Mouse (Mus musculus) liver, embryonic 13.5 days (tissue): Measurements from ENCODE around the gene Lhb. TPM values are rescaled to one million over a fixed set of nuclear protein-coding genes. Genes with fewer than 3 reads are reported as not detected.

Source experiments
- ATAC-seq: fragments of 200-750 bp; cut with Nextera tagmentation; 2 replicates; pipeline ENCODE4 v1.8.0; 2017; ENCODE audit warnings: low read depth, mild to moderate bottlenecking, moderate number of reproducible peaks, moderate library complexity
- DNase-seq: peaks from one replicate; pipeline ENCODE4 v3.0.0; 2022
- H3K27ac ChIP-seq: fragments of 300-500 bp; sonication (generic); 2 replicates; pipeline ENCODE4 v1.5.1; 2015; ENCODE audit warnings: moderate library complexity, mild to moderate bottlenecking, inconsistent platforms
- H3K27me3 ChIP-seq: fragments of 300-500 bp; sonication (generic); 2 replicates; pipeline ENCODE4 v1.6.1; 2015; ENCODE audit warnings: mild to moderate bottlenecking, inconsistent platforms
- H3K36me3 ChIP-seq: fragments of 300-500 bp; sonication (generic); 2 replicates; pipeline ENCODE4 v1.6.1; 2015; ENCODE audit warnings: mild to moderate bottlenecking, inconsistent platforms
- H3K4me1 ChIP-seq: fragments of 300-500 bp; sonication (generic); replicated peaks from 2 replicates; pipeline ENCODE4 v1.6.1; 2015; ENCODE audit warnings: inconsistent platforms
- H3K4me2 ChIP-seq: fragments of 300-500 bp; sonication (generic); 2 replicates; pipeline ENCODE4 v1.6.1; 2015; ENCODE audit warnings: inconsistent platforms, mild to moderate bottlenecking, moderate library complexity
- H3K4me3 ChIP-seq: fragments of 300-500 bp; sonication (generic); replicated peaks from 2 replicates; pipeline ENCODE4 v1.5.1; 2015; ENCODE audit warnings: mild to moderate bottlenecking, inconsistent platforms
- H3K9ac ChIP-seq: fragments of 300-500 bp; sonication (generic); 2 replicates; pipeline ENCODE4 v1.6.1; 2015; ENCODE audit warnings: mild to moderate bottlenecking, inconsistent platforms
- H3K9me3 ChIP-seq: fragments of 300-500 bp; sonication (generic); replicated peaks from 2 replicates; pipeline ENCODE4 v1.6.1; 2016; ENCODE audit warnings: inconsistent platforms
- WGBS: fragments of 180-500 bp; shearing (Covaris S2); methylation state at CpG from one replicate; pipeline ENCODE4 v1.1.7; 2015; ENCODE audit not compliant: insufficient replicate concordance; 5-methylcytosine and 5-hydroxymethylcytosine counted together
- polyA plus RNA-seq: library from polyadenylated mRNA; unstranded; fragments of >200 nt; fragmentation: Nextera tagmentation; extraction: Ambion mirVana; gene quantifications from 2 replicates; pipeline ENCODE4 v1.2.1, GENCODE M21; 2015

Gene Lhb
- polyA plus RNA-seq, 1 experiment from 2014 or later, result not detected

- H3K9me3 ChIP-seq, result no peaks in the 10 kb centered on the region
- no peak for ATAC-seq
- no peak overlapping the region for H3K27ac ChIP-seq
- H3K4me3 ChIP-seq, result no peak overlapping the region
- no peak overlapping the region for H3K9ac ChIP-seq
- H3K36me3 ChIP-seq, result no peaks in the 10 kb centered on the region
- H3K4me1 ChIP-seq, result peaks cover 26% of the 10 kb centered on the region
- WGBS, result 26% methylated on average over 12 of the region's 12 CpGs
- peaks cover 100% of the 10 kb centered on the region for H3K27me3 ChIP-seq
- no peak overlapping the region for H3K4me2 ChIP-seq
- DNase-seq, result no peak
Measured at GRCm38 (mm10) chr7:45414740-45415224, 5.8 kb upstream of the Lhb start.

- Histone ChIP-seq H3K27ac (no peak overlapping the region), H3K36me3 (peaks cover 3% of the 10 kb centered on the region), H3K4me2 (0 out of 2 replicates have a peak overlapping the region, but pooled peaks have one; percentile 2), H3K4me3 (no peak overlapping the region), H3K4me1 (peaks cover 26% of the 10 kb centered on the region), H3K27me3 (peaks cover 100% of the 10 kb centered on the region), H3K9me3 (no peaks in the 10 kb centered on the region), H3K9ac (no peak overlapping the region; the same call in 1 of the 2 replicates)
- WGBS, result 11% methylated on average over 37 of the region's 37 CpGs
- ATAC-seq (no peak), DNase-seq (no peak)
Measured at GRCm38 (mm10) chr7:45415636-45416035, 5.0 kb upstream of the Lhb start.

- ATAC-seq, result no peak
- peaks cover 27% of the 10 kb centered on the region for H3K36me3 ChIP-seq
- H3K4me1 ChIP-seq, result peaks cover 25% of the 10 kb centered on the region
- no peak overlapping the region for H3K27ac ChIP-seq
- H3K4me2 ChIP-seq, result no peak overlapping the region
- no peak overlapping the region for H3K9ac ChIP-seq
- peaks cover 83% of the 10 kb centered on the region for H3K27me3 ChIP-seq
- DNase-seq, result no peak
- no peaks in the 10 kb centered on the region for H3K9me3 ChIP-seq
- 7% methylated on average over 13 of the region's 13 CpGs for WGBS
- no peak overlapping the region for H3K4me3 ChIP-seq
Measured at GRCm38 (mm10) chr7:45417962-45418492, 2.6 kb upstream of the Lhb start.

GRCm38 (mm10) chr7:45419859-45420614, 583 bp upstream of the Lhb start:
- Histone ChIP-seq H3K27me3 (peaks cover 63% of the 10 kb centered on the region), H3K4me3 (no peak overlapping the region), H3K4me1 (peaks cover 9% of the 10 kb centered on the region), H3K9ac (no peak overlapping the region), H3K36me3 (peaks cover 47% of the 10 kb centered on the region), H3K4me2 (no peak overlapping the region), H3K27ac (no peak overlapping the region), H3K9me3 (no peaks in the 10 kb centered on the region)
- DNase-seq (no peak), ATAC-seq (no peak; the same call in 1 of the 2 replicates)
- WGBS, result 29% methylated on average over 27 of the region's 27 CpGs

- Histone ChIP-seq H3K27me3 (peaks cover 51% of the 10 kb centered on the region), H3K4me3 (no peak overlapping the region), H3K9ac (no peak overlapping the region), H3K4me2 (no peak overlapping the region), H3K4me1 (no peaks in the 10 kb centered on the region; the same call in 1 of the 2 replicates), H3K36me3 (peaks cover 57% of the 10 kb centered on the region), H3K27ac (no peak overlapping the region), H3K9me3 (no peaks in the 10 kb centered on the region)
- no peak for DNase-seq
- 91% methylated on average over 14 of the region's 14 CpGs for WGBS
- no peak for ATAC-seq
Measured at GRCm38 (mm10) chr7:45421194-45421593, 574 bp downstream of the Lhb start.

DNA sequence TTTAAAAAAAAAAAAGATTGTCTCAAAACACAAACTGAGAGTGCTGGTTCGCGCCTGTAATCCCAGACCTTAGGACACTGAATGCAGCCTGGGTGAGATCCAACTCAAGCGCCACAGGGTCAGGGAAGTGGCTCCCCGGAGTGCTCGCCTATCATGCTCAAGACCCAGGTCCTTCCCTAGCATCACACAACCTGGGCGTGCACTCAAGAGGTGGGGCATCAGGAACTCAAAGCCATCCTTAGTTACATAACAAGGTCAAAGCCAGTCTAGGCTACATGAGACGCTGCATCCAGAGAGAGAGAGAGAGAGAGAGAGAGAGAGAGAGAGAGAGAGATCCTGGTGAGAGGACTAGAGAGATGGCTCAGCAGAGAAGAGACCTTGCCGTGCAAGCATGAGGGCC, 5.9 kb downstream of the Lhb start:
- 83% methylated on average over 8 of the region's 8 CpGs for WGBS
- Histone ChIP-seq H3K9me3 (no peaks in the 10 kb centered on the region), H3K4me2 (no peak overlapping the region), H3K27ac (no peak overlapping the region), H3K4me1 (peaks cover 9% of the 10 kb centered on the region), H3K4me3 (no peak overlapping the region), H3K9ac (no peak overlapping the region), H3K27me3 (no peaks in the 10 kb centered on the region), H3K36me3 (peaks cover 93% of the 10 kb centered on the region)
- DNase-seq, result no peak
- ATAC-seq, result no peak

GRCm38 (mm10) chr7:45433835-45434202, 13.2 kb downstream of the Lhb start:
- peak overlapping the region; percentile 86 for H3K27ac ChIP-seq
- peak overlapping the region; percentile 86 for H3K9ac ChIP-seq
- peak overlapping the region; percentile 74 for H3K4me3 ChIP-seq
- DNase-seq (no peak), ATAC-seq (no peak)
- 1% methylated on average over 7 of the region's 7 CpGs for WGBS
- H3K27me3 ChIP-seq, result no peaks in the 10 kb centered on the region
- H3K4me1 ChIP-seq, result peaks cover 52% of the 10 kb centered on the region
- peak overlapping the region; percentile 95 for H3K4me2 ChIP-seq
- H3K36me3 ChIP-seq, result peaks cover 35% of the 10 kb centered on the region
- H3K9me3 ChIP-seq, result no peaks in the 10 kb centered on the region

GRCm38 (mm10) chr7:45434203-45435015, 13.8 kb downstream of the Lhb start, which contains the start of gene Gys1:
TSS of gene Gys1 (plus strand) at chr7:45434844.
- no peaks in the 10 kb centered on the region for H3K9me3 ChIP-seq
- H3K4me1 ChIP-seq, result peaks cover 52% of the 10 kb centered on the region
- peak within 1 kb of the TSS; percentile 86 for H3K9ac ChIP-seq
- peak within 1 kb of the TSS; percentile 86 for H3K27ac ChIP-seq
- DNase-seq, result peak; percentile 100
- H3K36me3 ChIP-seq, result peaks cover 29% of the 10 kb centered on the region
- peak; percentile 96 for ATAC-seq
- H3K4me3 ChIP-seq, result peak within 1 kb of the TSS; percentile 74
- peak within 1 kb of the TSS; percentile 95 for H3K4me2 ChIP-seq
- under 1% methylated on average over 45 of the region's 45 CpGs for WGBS
- no peaks in the 10 kb centered on the region for H3K27me3 ChIP-seq

GRCm38 (mm10) chr7:45435038-45435437, 14.4 kb downstream of the Lhb start:
- H3K9me3 ChIP-seq, result no peaks in the 10 kb centered on the region
- peak overlapping the region; percentile 62 for H3K4me3 ChIP-seq
- peaks cover 52% of the 10 kb centered on the region for H3K4me1 ChIP-seq
- no peak for DNase-seq
- WGBS, result 7% methylated on average over 16 of the region's 16 CpGs
- H3K9ac ChIP-seq, result peak overlapping the region; percentile 78
- no peak for ATAC-seq
- H3K4me2 ChIP-seq, result peak overlapping the region; percentile 95
- peak overlapping the region; percentile 6; the same call in 1 of the 2 replicates for H3K27ac ChIP-seq
- H3K36me3 ChIP-seq, result peaks cover 23% of the 10 kb centered on the region
- no peaks in the 10 kb centered on the region for H3K27me3 ChIP-seq

GRCm38 (mm10) chr7:45436444-45436843, 15.8 kb downstream of the Lhb start:
- WGBS, result 77% methylated on average over 5 of the region's 5 CpGs
- DNase-seq (no peak), ATAC-seq (no peak)
- Histone ChIP-seq H3K4me2 (no peak overlapping the region), H3K9me3 (no peaks in the 10 kb centered on the region), H3K4me1 (peaks cover 44% of the 10 kb centered on the region), H3K4me3 (no peak overlapping the region), H3K27me3 (no peaks in the 10 kb centered on the region), H3K9ac (no peak overlapping the region; the same call in 1 of the 2 replicates), H3K27ac (no peak overlapping the region), H3K36me3 (peaks cover 11% of the 10 kb centered on the region)

DNA sequence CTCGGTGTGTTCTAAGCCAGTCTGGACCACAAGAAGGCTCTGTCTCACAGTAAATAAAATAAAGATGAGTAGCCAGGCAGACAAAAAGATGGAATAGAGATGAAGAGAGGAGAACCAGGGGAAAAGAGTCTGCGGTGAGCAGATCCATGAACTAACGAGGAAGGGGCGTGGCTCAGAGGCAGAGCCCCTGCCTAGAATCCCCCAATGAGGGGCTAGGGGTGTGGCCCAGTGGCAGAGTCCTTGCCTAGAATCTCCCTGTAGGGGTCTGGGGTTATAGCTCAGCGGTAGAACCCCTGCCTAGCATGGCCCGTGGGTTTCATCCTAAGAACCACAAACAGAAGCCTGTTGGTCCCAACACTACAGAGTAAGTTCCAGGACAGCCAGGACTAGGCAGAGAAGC, 16.4 kb downstream of the Lhb start:
- Histone ChIP-seq H3K9me3 (no peaks in the 10 kb centered on the region), H3K4me3 (no peak overlapping the region), H3K27me3 (no peaks in the 10 kb centered on the region), H3K9ac (no peak overlapping the region), H3K4me2 (no peak overlapping the region), H3K4me1 (peaks cover 44% of the 10 kb centered on the region), H3K27ac (no peak overlapping the region), H3K36me3 (peaks cover 5% of the 10 kb centered on the region; the same call in 1 of the 2 replicates)
- DNase-seq (no peak), ATAC-seq (no peak)
- WGBS, result 36% methylated on average over 6 of the region's 6 CpGs
